Mouse (Mus musculus) limb, embryonic 10.5 days (tissue): Measurements from ENCODE around the gene Kcna1. TPM values are rescaled to one million over a fixed set of nuclear protein-coding genes. Genes with fewer than 3 reads are reported as not detected.

Source experiments
- DNase-seq: peaks from one replicate; pipeline ENCODE4 v3.0.0-alpha.2; 2017; ENCODE audit warnings: low spot score
- H3K27ac ChIP-seq: fragments of 300-500 bp; sonication (generic); 2 replicates; pipeline ENCODE4 v1.5.1; 2016; ENCODE audit warnings: mild to moderate bottlenecking
- H3K27me3 ChIP-seq: fragments of 300-500 bp; sonication (generic); 2 replicates; pipeline ENCODE4 v1.6.1; 2016; ENCODE audit warnings: low read depth, mild to moderate bottlenecking; ENCODE audit not compliant: poor library complexity, severe bottlenecking
- H3K36me3 ChIP-seq: fragments of 300-500 bp; sonication (generic); 2 replicates; pipeline ENCODE4 v1.6.1; 2016; ENCODE audit warnings: mild to moderate bottlenecking, moderate library complexity
- H3K4me1 ChIP-seq: fragments of 300-500 bp; sonication (generic); 2 replicates; pipeline ENCODE4 v1.6.1; 2016
- H3K4me3 ChIP-seq: fragments of 300-500 bp; sonication (generic); 2 replicates; pipeline ENCODE4 v1.5.1; 2016; ENCODE audit warnings: mild to moderate bottlenecking, moderate library complexity
- H3K9me3 ChIP-seq: fragments of 300-500 bp; sonication (generic); replicated peaks from 2 replicates; pipeline ENCODE4 v1.6.1; 2016; ENCODE audit warnings: mild to moderate bottlenecking
- WGBS: fragments of 180-500 bp; shearing (Covaris S2); methylation state at CpG from one replicate; pipeline ENCODE4 v1.1.7; 2016; 5-methylcytosine and 5-hydroxymethylcytosine counted together
- polyA plus RNA-seq: library from polyadenylated mRNA; unstranded; fragments of >200 nt; fragmentation: Nextera tagmentation; extraction: Ambion mirVana; gene quantifications from 2 replicates; pipeline ENCODE4 v1.2.1, GENCODE M21; 2016

The Kcna1 gene
- 0.30 and 0.99 TPM in 2 replicates for polyA plus RNA-seq

DNA sequence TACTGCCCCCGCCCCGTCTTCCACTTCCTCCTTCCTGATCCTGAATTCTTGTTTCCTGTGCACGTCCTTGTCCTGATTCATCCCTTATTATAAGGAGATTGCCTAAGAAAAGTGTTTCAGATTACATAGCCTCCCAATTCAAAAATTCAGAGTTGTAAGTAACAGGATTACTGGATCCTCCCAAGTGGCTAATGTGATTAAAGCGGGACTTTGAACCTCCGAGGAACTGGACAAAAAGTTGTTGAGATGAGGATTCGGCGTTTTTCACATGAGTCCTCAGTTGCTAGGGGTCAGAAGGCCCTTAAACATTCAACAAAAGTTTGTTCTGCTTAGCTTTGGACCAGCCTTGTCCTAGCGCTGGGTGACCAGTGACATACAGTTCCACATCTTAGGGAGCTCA, at the start of gene Kcna1:
TSS of gene Kcna1 (minus strand) at position 4 of the 400 bp plus-strand sequence.
- peaks cover 71% of the 10 kb centered on the region for H3K27me3 ChIP-seq
- no peaks in the 10 kb centered on the region for H3K36me3 ChIP-seq
- DNase-seq: no peak
- H3K9me3 ChIP-seq: no peaks in the 10 kb centered on the region
- no peak within 1 kb of the TSS for H3K27ac ChIP-seq
- peak within 1 kb of the TSS; percentile 60 for H3K4me3 ChIP-seq
- 35% methylated on average over 8 of the region's 8 CpGs for WGBS
- H3K4me1 ChIP-seq: peaks cover 38% of the 10 kb centered on the region

DNA sequence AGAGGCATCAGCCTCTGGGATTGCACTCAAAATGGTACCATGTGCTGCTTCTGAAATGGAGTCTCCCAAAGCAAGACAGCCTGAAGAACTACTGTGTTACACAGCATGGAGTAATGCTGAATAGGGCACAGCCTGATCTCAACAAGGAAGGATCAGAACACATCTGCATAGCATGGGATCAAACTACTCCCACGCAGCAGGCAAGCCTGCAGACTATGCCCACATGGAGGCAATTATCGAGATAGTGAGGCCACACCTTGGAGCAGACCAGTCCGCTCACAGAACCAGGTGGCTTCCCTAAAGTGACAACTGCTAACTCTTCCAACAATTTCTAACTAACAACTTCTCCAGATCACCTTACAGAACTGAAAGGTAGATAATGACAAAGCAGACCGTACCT, 40.9 kb upstream of the Kcna1 start:
- H3K4me3 ChIP-seq: no peak overlapping the region
- no peaks in the 10 kb centered on the region for H3K9me3 ChIP-seq
- WGBS: 47% methylated on average over 4 of the region's 4 CpGs
- peaks cover 19% of the 10 kb centered on the region for H3K4me1 ChIP-seq
- no peaks in the 10 kb centered on the region for H3K27me3 ChIP-seq
- H3K36me3 ChIP-seq: no peaks in the 10 kb centered on the region
- no peak overlapping the region for H3K27ac ChIP-seq
- DNase-seq: no peak

DNA sequence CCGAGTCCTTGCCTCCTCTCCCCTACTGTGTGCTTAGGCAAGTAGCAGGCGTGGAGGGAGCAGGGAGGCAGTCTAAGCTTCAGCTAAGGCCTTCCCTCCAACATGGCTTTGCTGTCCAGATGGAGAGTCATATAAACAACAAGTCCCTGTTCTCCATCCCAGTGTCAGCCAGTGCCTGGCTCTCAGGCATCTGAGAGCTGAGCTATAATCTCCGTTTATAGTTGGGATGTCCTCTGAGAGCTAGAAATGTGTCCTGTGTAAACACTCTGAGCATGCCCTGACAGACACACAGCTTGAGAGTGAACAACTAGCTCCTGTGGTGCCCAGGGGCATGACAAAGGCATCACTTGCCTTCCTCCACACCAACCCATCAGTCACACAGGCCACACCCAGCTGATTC, 39.0 kb upstream of the Kcna1 start:
- Histone ChIP-seq H3K27ac (no peak overlapping the region), H3K4me1 (peaks cover 19% of the 10 kb centered on the region), H3K9me3 (no peaks in the 10 kb centered on the region), H3K4me3 (no peak overlapping the region), H3K27me3 (no peaks in the 10 kb centered on the region), H3K36me3 (no peaks in the 10 kb centered on the region)
- 58% methylated on average over 3 of the region's 3 CpGs for WGBS
- no peak for DNase-seq

GRCm38 (mm10) chr6:126678961-126679360, 32.8 kb upstream of the Kcna1 start:
- WGBS: 67% methylated on average over 7 of the region's 7 CpGs
- H3K36me3 ChIP-seq: no peaks in the 10 kb centered on the region
- DNase-seq: peak; percentile 52

GRCm38 (mm10) chr6:126667001-126667400, 20.8 kb upstream of the Kcna1 start:
- H3K4me1 ChIP-seq: no peaks in the 10 kb centered on the region
- H3K36me3 ChIP-seq: no peaks in the 10 kb centered on the region
- H3K9me3 ChIP-seq: no peaks in the 10 kb centered on the region
- H3K4me3 ChIP-seq: no peak overlapping the region
- 0 out of 2 replicates have a peak, but pooled peaks cover 23% of the 10 kb centered on the region for H3K27me3 ChIP-seq
- no peak for DNase-seq
- no peak overlapping the region for H3K27ac ChIP-seq
- 95% methylated on average over 5 of the region's 5 CpGs for WGBS

More at GRCm38 (mm10) chr6:126678961-126679360, 32.8 kb upstream of the Kcna1 start:
- no peak overlapping the region for H3K4me3 ChIP-seq
- H3K27me3 ChIP-seq: peaks cover 12% of the 10 kb centered on the region; the same call in 1 of the 2 replicates
- H3K4me1 ChIP-seq: no peaks in the 10 kb centered on the region
- no peaks in the 10 kb centered on the region for H3K9me3 ChIP-seq
- H3K27ac ChIP-seq: no peak overlapping the region

- H3K4me1 ChIP-seq: no peaks in the 10 kb centered on the region
- no peak overlapping the region for H3K4me3 ChIP-seq
- 0 out of 2 replicates have a peak, but pooled peaks cover 23% of the 10 kb centered on the region for H3K27me3 ChIP-seq
- no peaks in the 10 kb centered on the region for H3K36me3 ChIP-seq
- no peak overlapping the region for H3K27ac ChIP-seq
- WGBS: 79% methylated on average over 6 of the region's 6 CpGs
- DNase-seq: no peak
- H3K9me3 ChIP-seq: no peaks in the 10 kb centered on the region
These were observed 19.9 kb upstream of the Kcna1 start for GRCm38 (mm10) chr6:126666091-126666490.

DNA sequence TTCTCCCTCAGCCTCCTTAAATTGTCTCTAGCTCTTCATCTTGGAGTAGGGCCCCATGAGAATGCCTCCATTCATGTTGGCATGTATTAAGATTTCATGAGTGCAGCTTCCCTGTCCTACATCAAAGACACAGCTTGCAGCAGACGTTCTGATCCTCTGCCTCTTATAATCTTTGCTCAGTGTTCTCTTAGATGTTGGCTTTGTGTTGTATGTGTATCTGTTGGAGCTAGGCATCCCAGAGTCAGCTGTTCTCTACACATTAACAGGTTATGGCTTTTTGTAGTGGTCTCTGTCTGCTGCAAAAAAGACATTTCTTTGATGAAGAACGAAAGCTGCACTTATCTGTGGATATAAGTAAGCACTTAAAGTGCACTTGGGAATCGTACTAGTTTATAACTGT, 18.4 kb upstream of the Kcna1 start:
- no peak overlapping the region for H3K4me3 ChIP-seq
- 87% methylated on average over 3 of the region's 3 CpGs for WGBS
- H3K36me3 ChIP-seq: no peaks in the 10 kb centered on the region
- no peaks in the 10 kb centered on the region for H3K9me3 ChIP-seq
- no peak for DNase-seq
- 0 out of 2 replicates have a peak, but pooled peaks cover 17% of the 10 kb centered on the region for H3K27me3 ChIP-seq
- no peak overlapping the region for H3K27ac ChIP-seq
- H3K4me1 ChIP-seq: no peaks in the 10 kb centered on the region

DNA sequence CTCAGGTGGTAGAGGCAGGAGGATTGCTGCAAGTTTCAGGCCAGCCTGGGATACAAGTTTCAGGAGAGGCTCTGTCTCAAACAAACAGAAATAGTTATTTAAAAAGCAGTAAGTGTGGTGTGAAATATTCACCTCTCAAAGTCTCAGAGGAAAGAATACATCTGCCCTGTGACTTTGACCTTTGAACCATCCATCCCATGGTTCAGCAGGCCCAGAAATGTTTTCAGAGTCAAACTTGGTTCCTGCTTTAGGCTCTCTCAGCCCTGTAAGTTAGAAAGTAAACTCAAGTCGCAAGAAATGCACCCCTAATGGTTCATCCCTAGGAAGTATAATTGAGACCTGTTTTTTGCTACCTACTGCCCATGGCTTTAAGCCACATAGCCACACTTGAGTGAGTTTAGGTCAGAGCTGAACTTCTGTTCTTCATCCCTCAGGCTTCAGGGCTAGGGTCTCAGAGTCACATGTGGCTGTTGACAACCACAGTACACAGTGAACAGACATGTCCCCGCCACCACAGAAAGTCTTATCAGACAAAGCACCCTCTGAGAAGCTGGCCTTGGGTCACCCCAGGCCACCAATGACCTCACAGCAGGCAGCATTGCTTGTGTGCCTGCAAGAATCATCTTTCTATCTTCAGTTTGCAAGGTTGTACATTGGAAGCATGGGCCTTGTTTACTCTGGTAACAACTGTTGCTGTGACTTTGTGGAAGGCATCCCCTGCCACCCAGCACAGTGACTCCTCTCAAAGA, 11.6 kb upstream of the Kcna1 start:
- WGBS: 74% methylated on average over 2 of the region's 2 CpGs

GRCm38 (mm10) chr6:126653561-126653960, 7.4 kb upstream of the Kcna1 start:
- H3K9me3 ChIP-seq: no peaks in the 10 kb centered on the region
- 92% methylated on average over 7 of the region's 7 CpGs for WGBS
- no peak overlapping the region for H3K4me3 ChIP-seq
- no peaks in the 10 kb centered on the region for H3K27me3 ChIP-seq
- no peak for DNase-seq
- H3K4me1 ChIP-seq: no peaks in the 10 kb centered on the region
- H3K27ac ChIP-seq: no peak overlapping the region
- no peaks in the 10 kb centered on the region for H3K36me3 ChIP-seq

More for the DNA sequence above, 11.6 kb upstream of the Kcna1 start:
- Histone ChIP-seq H3K36me3 (no peaks in the 10 kb centered on the region), H3K27me3 (no peaks in the 10 kb centered on the region), H3K4me1 (no peaks in the 10 kb centered on the region), H3K9me3 (no peaks in the 10 kb centered on the region), H3K27ac (no peak overlapping the region), H3K4me3 (no peak overlapping the region)
- no peak for DNase-seq

- peak; percentile 79 for DNase-seq
- Histone ChIP-seq H3K27ac (no peak overlapping the region), H3K4me3 (peak overlapping the region; percentile 60), H3K36me3 (no peaks in the 10 kb centered on the region), H3K4me1 (peaks cover 38% of the 10 kb centered on the region), H3K9me3 (no peaks in the 10 kb centered on the region), H3K27me3 (peaks cover 77% of the 10 kb centered on the region)
- 2% methylated on average over 27 of the region's 27 CpGs for WGBS
These were observed 383 bp downstream of the Kcna1 start for GRCm38 (mm10) chr6:126645644-126646358.

- H3K36me3 ChIP-seq: no peaks in the 10 kb centered on the region
- under 1% methylated on average over 24 of the region's 24 CpGs for WGBS
- peaks cover 38% of the 10 kb centered on the region for H3K4me1 ChIP-seq
- DNase-seq: peak; percentile 50
- no peak overlapping the region for H3K27ac ChIP-seq
- peak overlapping the region; percentile 60 for H3K4me3 ChIP-seq
- H3K27me3 ChIP-seq: peaks cover 84% of the 10 kb centered on the region
- no peaks in the 10 kb centered on the region for H3K9me3 ChIP-seq
These were observed 1.1 kb downstream of the Kcna1 start for GRCm38 (mm10) chr6:126645044-126645541.

DNA sequence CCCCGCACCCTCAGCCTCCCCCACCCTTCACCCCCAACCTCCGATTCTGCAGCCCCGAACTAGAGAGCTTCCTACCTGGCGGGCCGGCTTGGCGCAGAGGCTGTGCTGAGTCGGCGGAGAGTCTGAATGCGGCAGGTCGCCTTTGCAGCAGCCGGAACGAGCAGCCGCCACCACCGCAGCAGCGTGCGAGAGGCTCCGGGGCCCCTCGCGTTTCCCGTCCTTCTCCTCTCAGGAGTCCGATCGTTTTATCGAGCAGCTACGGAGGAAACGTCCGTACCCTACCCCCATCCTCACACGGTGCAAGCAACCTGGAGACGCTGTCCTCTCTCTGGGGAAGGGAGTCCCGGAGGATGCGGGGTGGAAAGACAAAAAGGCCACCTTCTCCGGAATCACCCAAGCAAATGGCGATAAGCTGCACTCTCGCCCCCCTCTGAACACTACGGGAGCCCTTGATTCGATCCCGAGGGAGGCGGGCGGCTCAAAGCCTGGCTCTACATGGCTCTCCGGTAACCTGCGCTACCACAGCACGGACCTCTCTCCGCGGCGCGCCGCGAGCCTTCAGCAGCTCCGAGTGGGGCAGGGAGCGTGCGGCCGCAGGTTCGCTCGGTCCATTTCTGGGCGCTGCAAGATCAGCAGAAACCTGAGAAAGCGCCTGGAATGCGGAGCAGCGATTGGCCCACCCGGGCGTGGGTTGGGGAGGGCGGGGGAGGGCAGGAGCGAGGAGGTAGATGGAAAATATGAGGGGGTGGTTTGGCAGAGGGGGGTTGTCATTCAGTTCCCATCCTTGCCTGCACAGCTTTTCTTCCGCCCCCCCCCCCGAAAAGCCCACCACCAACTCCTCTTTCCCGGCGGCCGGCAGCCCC, 1.8 kb downstream of the Kcna1 start:
- Histone ChIP-seq H3K27me3 (peaks cover 91% of the 10 kb centered on the region), H3K36me3 (no peaks in the 10 kb centered on the region), H3K27ac (peak overlapping the region; percentile 19; the same call in 1 of the 2 replicates), H3K4me1 (peaks cover 38% of the 10 kb centered on the region), H3K9me3 (no peaks in the 10 kb centered on the region), H3K4me3 (peak overlapping the region; percentile 60)
- peak; percentile 70 for DNase-seq
- WGBS: under 1% methylated on average over 65 of the region's 66 CpGs
